Mouse (Mus musculus) E14TG2a.4 (cell line): ENCODE results near the gene Ophn1.

Experiments used
- H3K27me3 ChIP-seq: 2 replicates; pipeline ENCODE4 v1.6.1; 2014; ENCODE audit warnings: low read length, control low read depth; ENCODE audit not compliant: insufficient read depth
- H3K36me3 ChIP-seq: 2 replicates; pipeline ENCODE4 v1.6.1; 2014; ENCODE audit warnings: low read length, control low read depth; ENCODE audit not compliant: insufficient read depth
- H3K4me1 ChIP-seq: replicated peaks from 2 replicates; pipeline ENCODE4 v1.6.1; 2014; ENCODE audit warnings: low read depth, low read length, control low read depth
- H3K4me3 ChIP-seq: replicated peaks from 2 replicates; pipeline ENCODE4 v1.5.1; 2014; ENCODE audit warnings: mild to moderate bottlenecking, low read length
- H3K9me3 ChIP-seq: 2 replicates; pipeline ENCODE4 v1.6.1; 2014; ENCODE audit warnings: low read length, control low read depth
- CTCF ChIP-seq: conservative IDR thresholded peaks from 2 replicates; pipeline ENCODE4 v1.5.1; 2014; ENCODE audit warnings: low read length
- NANOG ChIP-seq: IDR thresholded peaks from 2 replicates; pipeline ENCODE4 v1.6.1; 2014; ENCODE audit warnings: borderline replicate concordance, low read length, mixed read lengths
- POU5F1 ChIP-seq: IDR thresholded peaks from 2 replicates; pipeline ENCODE4 v1.6.1; 2014; ENCODE audit warnings: low read length, borderline replicate concordance

The Ophn1 gene

DNA sequence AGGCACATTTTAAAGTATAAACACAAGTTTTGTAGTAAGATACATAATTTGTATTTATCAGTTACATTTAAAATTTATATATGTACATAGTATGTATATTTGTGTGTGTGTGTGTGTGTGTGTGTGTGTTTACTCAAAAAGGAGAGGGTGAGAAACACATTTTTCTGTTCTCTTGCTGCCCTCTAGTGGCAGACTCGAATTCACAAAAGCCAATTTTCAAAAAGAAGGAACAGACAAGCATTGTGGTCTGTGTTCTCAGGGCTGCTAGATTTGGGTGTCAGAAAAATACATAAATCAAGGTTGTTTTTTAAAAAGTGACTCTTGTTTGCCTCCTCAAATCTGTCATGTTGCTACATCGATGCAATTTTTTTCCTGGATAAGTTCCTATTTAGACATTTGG is 272.0 kb downstream of the Ophn1 start:
- no peaks in the 10 kb centered on the region for H3K27me3 ChIP-seq
- H3K9me3 ChIP-seq = no peaks in the 10 kb centered on the region
- no peaks in the 10 kb centered on the region for H3K36me3 ChIP-seq
- no peak overlapping the region for H3K4me3 ChIP-seq
- no peaks in the 10 kb centered on the region for H3K4me1 ChIP-seq
- TF ChIP-seq CTCF (0 out of 2 replicates have a peak, but pooled peaks have one; percentile 16), POU5F1 (no peak), NANOG (no peak)

DNA sequence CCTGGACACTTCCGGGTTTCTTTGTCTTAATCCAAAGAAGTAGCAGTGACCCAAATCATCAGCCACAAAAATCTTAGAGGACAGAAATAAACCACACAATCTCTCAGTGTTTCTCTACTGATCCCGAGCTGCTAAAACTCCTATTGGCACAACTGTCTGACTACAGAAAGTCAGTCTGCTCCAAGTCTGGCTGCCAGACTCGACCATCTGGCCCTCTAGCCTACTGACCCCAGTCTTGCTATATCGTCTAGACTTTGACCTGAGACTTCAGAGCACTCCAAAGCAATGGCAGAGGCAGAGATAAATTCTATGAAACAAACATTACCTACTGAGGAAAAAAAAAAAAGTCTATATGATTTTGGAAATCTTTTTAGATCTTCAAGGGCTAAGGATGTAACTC is 273.4 kb downstream of the Ophn1 start:
- no peak overlapping the region for H3K4me3 ChIP-seq
- no peaks in the 10 kb centered on the region for H3K9me3 ChIP-seq
- no peak for TF ChIP-seq CTCF
- no peak for TF ChIP-seq POU5F1
- no peak for TF ChIP-seq NANOG
- no peaks in the 10 kb centered on the region for H3K36me3 ChIP-seq
- H3K4me1 ChIP-seq = no peaks in the 10 kb centered on the region
- H3K27me3 ChIP-seq = no peaks in the 10 kb centered on the region

DNA sequence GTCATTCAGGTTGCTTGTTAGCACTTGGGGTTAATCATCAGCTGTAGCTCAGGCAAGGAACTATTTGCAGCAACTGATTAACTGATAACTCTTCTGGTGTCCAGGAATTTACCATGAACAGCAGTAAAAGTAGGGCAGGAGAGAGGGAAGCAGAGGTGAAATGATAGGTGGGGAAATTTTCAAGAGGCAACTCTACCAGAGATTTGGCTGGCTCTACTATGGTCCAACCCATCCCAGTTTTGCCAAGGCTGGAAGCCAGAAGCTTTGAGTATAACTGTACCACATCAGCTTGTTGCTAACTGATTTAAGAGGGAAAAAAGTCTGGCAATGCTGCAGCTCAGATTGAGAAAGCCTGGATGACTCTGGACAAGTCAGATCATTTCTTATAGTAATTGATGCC is 316.6 kb downstream of the Ophn1 start:
- no peak for TF ChIP-seq CTCF
- TF ChIP-seq NANOG = no peak
- TF ChIP-seq POU5F1 = no peak
- Histone ChIP-seq H3K9me3 (no peaks in the 10 kb centered on the region), H3K4me3 (no peak overlapping the region), H3K4me1 (no peaks in the 10 kb centered on the region), H3K27me3 (no peaks in the 10 kb centered on the region), H3K36me3 (no peaks in the 10 kb centered on the region)

DNA sequence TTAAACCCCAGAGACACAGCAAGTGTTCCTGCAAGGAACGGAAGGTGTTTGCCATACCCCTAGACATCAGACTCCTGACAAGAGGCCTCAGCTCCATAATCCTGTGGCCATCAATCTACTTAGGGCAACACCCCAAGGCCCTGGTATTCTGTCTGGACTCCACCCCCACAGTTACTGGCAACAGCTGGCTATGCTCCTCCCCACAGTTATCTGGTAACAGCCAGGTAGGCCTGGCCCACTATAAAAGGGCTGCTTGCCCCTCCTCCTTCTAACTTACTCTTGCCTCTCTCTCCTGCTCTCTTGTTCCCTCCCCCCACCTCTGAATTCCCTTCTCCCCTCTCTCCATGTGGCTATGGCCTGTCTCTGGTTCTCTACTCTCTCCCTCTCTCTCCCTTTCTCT is 344.4 kb downstream of the Ophn1 start:
- H3K9me3 ChIP-seq = no peaks in the 10 kb centered on the region
- peaks cover 9% of the 10 kb centered on the region for H3K4me1 ChIP-seq
- no peak overlapping the region for H3K4me3 ChIP-seq
- H3K27me3 ChIP-seq = no peaks in the 10 kb centered on the region
- no peaks in the 10 kb centered on the region for H3K36me3 ChIP-seq
- TF ChIP-seq NANOG (no peak), CTCF (no peak), POU5F1 (no peak)

- H3K9me3 ChIP-seq = no peaks in the 10 kb centered on the region
- no peaks in the 10 kb centered on the region for H3K4me1 ChIP-seq
- H3K36me3 ChIP-seq = no peaks in the 10 kb centered on the region
- TF ChIP-seq CTCF = no peak
- no peak for TF ChIP-seq NANOG
- no peak for TF ChIP-seq POU5F1
- H3K27me3 ChIP-seq = no peaks in the 10 kb centered on the region
- H3K4me3 ChIP-seq = no peak overlapping the region
Measured at GRCm38 (mm10) chrX:98515329-98515728, 375.5 kb downstream of the Ophn1 start.

DNA sequence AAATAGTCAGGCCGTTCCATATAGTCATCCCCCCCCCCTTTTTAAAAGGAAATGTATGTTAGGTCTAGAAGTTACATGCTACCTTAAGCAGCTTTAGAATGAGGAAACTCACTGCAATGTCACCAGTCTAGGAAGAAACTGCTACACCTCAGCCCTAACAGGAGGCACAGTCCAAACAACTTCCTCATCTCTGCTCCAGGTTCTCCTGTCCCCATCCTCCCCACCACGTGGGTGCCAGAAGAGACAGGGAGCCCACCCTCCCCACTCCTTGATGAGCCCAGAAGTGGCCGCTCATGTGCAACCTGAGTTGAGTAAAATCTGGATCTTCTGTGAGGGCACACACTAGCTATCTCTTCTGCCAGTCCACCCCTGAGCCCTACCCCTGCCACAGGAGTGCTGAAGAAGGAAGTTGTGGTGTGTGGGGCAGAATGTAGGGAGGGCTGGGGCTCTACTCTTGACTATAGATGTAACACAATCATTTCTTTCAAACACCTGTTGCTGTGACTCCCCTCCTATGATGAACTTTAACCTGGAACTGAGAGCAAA is 376.4 kb downstream of the Ophn1 start:
- Histone ChIP-seq H3K9me3 (no peaks in the 10 kb centered on the region), H3K4me1 (no peaks in the 10 kb centered on the region), H3K4me3 (no peak overlapping the region), H3K36me3 (no peaks in the 10 kb centered on the region), H3K27me3 (no peaks in the 10 kb centered on the region)
- TF ChIP-seq NANOG (no peak), CTCF (no peak), POU5F1 (no peak)
